Mouse (Mus musculus) layer of hippocampus, postnatal 14 days (tissue): Measurements from ENCODE around the gene Clmp. TPM values are rescaled to one million over a fixed set of nuclear protein-coding genes. Genes with fewer than 3 reads are reported as not detected.

Experiments
- DNase-seq, 2 experiments: peaks; one replicate each; pipeline ENCODE4 v3.0.0; 2021 to 2022; ENCODE audit warnings: low spot score in 2 of 2, mixed read lengths in 1 of 2
- total RNA-seq, 2 experiments: library from RNA; stranded (reverse); gene quantifications; 2 replicates each; pipeline ENCODE4 v1.2.3; 2021

Gene Clmp
- total RNA-seq, 2 experiments from 2014 or later: 36.1 to 39.2 TPM

DNA sequence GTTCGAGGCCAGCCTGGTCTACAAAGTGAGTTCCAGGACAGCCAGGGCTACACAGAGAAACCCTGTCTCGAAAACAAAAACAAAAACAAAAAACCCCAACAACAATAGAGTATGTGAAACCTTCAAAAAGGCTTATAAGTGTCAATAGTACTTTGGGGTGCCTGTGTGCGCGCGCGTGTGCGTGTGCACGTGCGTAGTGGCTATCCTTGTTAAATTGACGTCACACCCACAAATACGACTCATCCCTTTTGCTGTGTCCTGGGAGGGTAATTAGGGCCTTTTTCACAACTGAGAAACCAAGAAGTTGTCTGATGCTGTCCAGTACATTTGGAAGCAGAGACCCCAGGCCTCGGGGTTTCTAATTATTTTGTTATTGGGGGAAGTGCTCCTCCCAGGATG is 44.5 kb downstream of the Clmp start:
- no peak for DNase-seq

DNA sequence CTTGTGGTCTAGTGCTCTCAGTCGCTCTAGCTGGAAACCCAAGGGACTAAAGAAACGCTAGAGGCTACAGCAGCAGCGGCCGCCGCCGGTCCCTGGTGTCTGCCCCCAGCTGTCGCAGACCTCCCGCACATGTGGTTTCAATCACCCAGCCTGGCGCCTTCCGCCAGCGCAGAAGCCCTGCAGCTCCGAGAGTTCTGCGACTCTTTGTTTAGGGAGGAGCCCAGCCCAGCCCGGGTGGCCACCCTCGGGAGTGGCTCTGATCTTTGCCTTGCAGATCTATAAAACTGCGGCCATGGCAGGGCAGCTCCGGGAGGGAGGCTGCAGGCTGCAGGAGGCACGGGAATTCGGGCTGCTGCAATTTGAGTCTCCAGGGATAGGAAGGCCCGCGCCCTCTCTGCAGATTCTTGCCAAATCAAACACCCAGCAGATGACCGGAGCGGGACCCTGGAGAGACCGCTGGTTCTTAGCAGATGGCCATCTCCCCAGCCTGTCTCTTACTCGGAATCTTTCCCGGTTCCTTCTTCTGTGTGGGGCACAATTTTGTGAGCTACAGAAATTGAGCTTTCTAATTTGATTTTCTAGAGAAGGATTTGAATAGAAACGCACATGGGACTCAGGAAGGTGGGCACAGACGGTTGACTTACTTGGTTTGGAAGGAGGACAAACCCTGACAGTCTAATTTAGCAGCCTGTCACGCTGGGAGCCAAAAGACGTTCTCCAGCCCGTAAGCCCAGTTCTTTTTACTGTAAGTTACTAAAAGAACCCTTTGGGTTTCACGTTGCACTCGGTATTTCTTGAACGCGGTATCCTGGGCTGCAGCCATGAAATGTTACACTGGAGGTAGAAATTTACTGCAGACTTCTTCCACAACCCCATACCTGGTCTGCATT is 45.2 kb downstream of the Clmp start:
- DNase-seq: peak in 1 of 2 experiments; percentile 30

GRCm38 (mm10) chr9:40731591-40732048 is 45.9 kb downstream of the Clmp start:
- DNase-seq: no peak

- DNase-seq: no peak
These were observed 46.5 kb downstream of the Clmp start for GRCm38 (mm10) chr9:40732302-40732701.

- DNase-seq: no peak
These were observed 51.4 kb downstream of the Clmp start for GRCm38 (mm10) chr9:40737117-40737516.

DNA sequence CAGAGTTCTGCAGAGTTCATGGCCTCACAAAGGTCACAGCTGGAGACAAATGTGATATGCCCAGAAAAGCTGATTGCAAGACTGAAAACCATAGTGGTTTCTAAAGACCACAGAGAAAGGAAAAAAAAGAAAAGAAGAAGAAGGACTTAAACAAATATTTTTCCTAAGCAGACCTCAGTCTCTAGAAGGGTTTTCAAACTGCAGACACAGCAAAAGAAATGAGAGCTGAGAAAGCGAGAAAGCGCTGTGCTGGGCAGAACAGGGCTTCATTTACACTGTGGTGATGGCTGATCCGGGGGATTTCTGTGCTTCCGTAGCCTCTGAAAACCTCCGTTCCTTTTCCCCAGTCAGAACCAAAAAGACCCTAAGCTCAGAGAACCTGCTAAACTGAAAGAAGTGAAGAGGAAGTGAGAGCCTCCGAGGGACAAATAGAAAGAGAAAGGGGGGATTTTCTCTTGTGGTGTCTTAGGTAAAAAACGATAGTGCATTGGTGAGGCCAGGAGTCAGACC is 57.8 kb downstream of the Clmp start:
- DNase-seq: no peak

- DNase-seq: no peak
These were observed 58.5 kb downstream of the Clmp start for GRCm38 (mm10) chr9:40744233-40744632.

- DNase-seq: no peak
These were observed 61.0 kb downstream of the Clmp start for GRCm38 (mm10) chr9:40746796-40747195.

- no peak for DNase-seq
These were observed 61.5 kb downstream of the Clmp start for GRCm38 (mm10) chr9:40747249-40747648.

- peak in 1 of 2 experiments; percentile 78 for DNase-seq
These were observed 64.3 kb downstream of the Clmp start for GRCm38 (mm10) chr9:40749832-40750620.

- no peak for DNase-seq
These were observed 66.0 kb downstream of the Clmp start for GRCm38 (mm10) chr9:40751749-40752148.

GRCm38 (mm10) chr9:40756401-40756800 is 70.6 kb downstream of the Clmp start:
- peak; percentile 41 to 63 for DNase-seq

- peak; percentile 49 to 53 for DNase-seq
These were observed 71.4 kb downstream of the Clmp start for GRCm38 (mm10) chr9:40757105-40757626.

GRCm38 (mm10) chr9:40757685-40758270 is 72.0 kb downstream of the Clmp start:
- peak; percentile 70 to 84 for DNase-seq

GRCm38 (mm10) chr9:40762354-40762753 is 76.6 kb downstream of the Clmp start:
- DNase-seq: no peak

DNA sequence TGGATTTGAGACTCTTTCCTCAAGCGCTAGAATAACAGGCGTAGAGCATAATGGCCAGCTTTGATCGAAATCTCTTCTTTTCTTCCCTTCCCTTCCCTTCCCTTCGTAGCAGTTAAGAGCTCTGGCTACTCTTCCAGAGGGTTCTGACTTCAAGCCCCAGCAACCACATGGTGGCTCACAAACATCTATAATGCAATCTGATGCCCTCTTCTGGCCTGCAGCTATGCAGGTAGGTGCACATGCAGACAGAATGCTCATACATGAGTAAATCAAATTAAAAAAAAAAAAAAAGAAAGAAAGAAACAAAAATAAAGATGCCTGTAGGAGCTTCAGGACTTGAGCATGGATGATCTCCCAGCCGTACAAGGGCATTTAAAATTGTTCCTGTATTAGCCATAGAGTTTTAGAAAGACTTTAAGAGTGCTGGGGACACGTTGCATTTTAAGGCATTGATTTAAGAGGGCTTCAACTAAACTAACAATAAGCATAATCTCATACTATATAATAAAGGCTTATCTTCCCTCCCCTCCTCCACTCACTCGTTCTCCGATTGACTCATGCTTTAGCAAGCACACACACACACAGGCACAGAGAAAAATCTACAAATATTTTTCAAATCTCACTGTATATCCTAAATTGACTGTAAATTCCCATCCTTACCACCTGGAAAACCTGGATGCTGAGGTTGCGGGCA is 79.3 kb downstream of the Clmp start:
- no peak for DNase-seq

DNA sequence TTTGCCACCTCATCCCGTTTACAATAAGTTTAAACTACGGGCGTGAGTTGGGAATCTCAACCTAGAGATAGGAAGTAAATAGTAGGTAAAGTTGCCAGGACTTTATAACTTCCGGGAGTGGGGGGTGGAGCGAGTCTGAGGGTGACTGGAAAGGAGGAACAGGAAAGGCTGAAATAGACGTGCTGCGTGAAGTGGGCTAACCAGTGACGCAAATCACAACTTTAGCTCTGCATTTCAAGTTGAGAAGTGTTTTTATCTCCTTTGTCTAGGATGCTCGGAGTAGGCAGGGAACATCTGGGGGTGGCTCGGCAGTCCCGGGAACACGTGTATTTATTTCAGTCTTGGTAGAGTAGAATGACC is 79.8 kb downstream of the Clmp start:
- no peak for DNase-seq

DNA sequence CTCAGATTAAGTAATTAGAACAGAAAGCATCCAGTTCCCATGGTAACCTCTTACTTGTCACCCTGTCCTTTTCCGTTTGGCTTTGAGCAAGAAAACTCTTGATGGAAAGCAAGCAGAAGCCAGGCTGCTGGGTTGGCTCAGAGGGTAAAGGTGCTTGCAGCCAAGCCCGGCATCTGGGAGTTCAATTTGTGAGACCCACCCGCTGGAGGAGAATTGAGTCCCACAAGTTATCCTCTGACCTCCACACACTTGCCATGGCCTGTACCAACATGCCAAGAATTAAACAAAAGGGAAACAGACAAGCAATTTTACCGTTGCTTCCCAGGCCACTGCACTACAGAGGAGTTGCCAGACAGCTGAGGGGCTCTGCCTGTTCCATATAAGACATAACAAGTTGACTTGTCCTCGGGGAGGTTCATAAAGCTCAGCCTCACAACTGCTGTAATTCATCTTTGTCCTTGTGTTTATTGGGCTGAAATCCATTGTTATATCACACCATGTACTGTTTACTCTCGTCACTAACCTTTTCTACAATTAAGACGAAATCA is 80.4 kb downstream of the Clmp start:
- no peak for DNase-seq

DNA sequence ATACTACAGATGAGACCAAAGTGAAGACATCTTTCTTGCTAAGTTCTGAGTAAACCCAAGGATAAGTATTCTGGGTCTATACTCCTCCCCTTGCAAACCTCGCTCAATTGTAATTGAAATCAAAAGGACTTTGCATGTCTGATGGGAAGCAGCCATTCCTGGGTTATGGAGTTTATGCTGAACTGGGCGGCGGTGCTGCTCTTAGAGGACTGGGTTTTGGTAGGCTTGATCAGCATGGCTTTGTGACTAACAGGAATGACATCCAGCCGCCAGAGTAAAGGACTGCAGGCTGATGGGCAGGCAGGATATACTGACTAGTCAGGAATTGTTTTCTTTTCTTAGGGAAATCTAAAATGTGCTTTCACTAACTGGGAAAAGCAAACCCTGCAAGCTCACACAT is 82.2 kb downstream of the Clmp start:
- DNase-seq: no peak

DNA sequence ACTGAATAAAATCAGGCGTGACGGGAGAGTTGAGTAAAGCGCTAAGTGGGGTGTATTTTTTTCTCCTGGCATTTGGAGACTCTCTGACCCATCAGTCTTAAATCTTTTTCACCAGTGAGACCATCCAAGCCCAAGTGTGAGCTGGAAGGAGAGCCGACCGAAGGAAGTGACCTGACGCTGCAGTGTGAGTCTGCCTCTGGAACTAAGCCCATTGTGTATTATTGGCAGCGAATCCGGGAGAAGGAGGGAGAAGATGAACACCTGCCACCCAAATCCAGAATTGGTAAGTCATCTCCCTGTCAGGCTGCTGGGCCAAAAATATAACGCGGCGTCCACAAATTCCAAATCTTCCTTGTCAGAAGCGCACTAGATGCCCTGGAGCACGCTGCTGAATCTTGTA is 86.5 kb downstream of the Clmp start:
- no peak for DNase-seq
